ENCODE assay signal across 11 mouse cellular contexts in the genomic region with DNA sequence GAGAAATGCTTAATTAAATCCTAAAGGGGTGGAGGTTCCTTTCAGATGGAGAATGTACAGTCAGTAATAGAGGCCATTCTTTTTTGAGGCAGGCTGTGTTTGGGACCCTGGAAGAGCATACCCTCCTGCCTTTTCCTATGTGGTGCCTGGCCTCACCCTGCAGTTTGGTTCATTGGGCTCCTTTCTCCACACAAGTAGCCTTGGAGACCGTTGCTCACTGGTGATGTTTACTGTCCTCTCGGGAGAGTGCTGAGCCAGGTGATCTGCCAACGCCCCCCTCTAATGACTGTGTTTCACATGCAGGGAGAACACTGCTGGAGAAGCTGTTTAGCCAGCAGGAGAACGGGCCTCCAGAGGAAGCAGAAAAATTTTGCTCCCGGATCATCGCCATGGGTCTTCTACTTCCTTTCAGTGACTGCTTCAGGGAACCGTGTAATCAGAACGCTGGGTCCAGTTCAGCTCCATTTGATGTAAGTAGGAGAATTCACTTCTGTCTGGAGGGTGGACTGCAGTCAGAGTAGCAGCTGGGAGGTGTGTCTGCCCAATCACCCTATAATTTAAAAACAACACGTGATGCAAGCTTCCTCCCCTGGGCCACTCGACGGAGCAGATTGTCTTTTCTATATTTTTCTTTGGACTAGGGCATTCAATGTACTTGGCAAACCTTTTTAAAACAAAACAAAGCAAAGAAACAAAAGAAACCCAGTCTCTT. TPM values are rescaled to one million over a fixed set of nuclear protein-coding genes. Genes with fewer than 3 reads are reported as not detected.
A peak's percentile ranks its signal among the peaks of the same experiment; 100 is the strongest.
DNase-seq lines count a peak whose midpoint lies in the region; ATAC-seq and TF ChIP-seq lines count a peak whose summit lies in the region.
"Had no signal": no experiment of that assay in that cellular context is flagged by ENCODE, and none has a peak within 500 bp of the region (broad histone marks: within the 10 kb centered on the region; RNA-seq: fewer than 3 reads in every experiment).

No protein-coding gene starts in this region.

- H3K27me3 ChIP-seq in hindbrain, embryonic 11.5 days (ENCODE audit: control insufficient read depth, insufficient read depth, low read length), result no peaks in the 10 kb centered on the region
- no peaks in the 10 kb centered on the region for H3K27me3 ChIP-seq in hindbrain, embryonic 10.5 days (ENCODE audit: insufficient read depth, poor library complexity, severe bottlenecking)
- H3K27me3 ChIP-seq in forebrain, postnatal 0 days (ENCODE audit: insufficient read depth, low read length), result no peaks in the 10 kb centered on the region
- H3K27me3 ChIP-seq in midbrain, embryonic 16.5 days (ENCODE audit: control insufficient read depth, insufficient read depth, low read depth, low read length), result no peaks in the 10 kb centered on the region
- no peaks in the 10 kb centered on the region for H3K27me3 ChIP-seq in heart, embryonic 12.5 days (replicated peaks)
- H3K27me3 ChIP-seq in liver, embryonic 11.5 days (replicated peaks; ENCODE audit: control insufficient read depth, insufficient read depth, low read length), result no peaks in the 10 kb centered on the region

- no peak overlapping the region for H3K4me3 ChIP-seq in hindbrain, embryonic 11.5 days (ENCODE audit: low read depth, low read length)
- no peak overlapping the region for H3K4me3 ChIP-seq in hindbrain, embryonic 10.5 days
- H3K4me3 ChIP-seq in forebrain, postnatal 0 days (ENCODE audit: low read depth, low read length), result no peak overlapping the region
- no peak overlapping the region for H3K4me3 ChIP-seq in midbrain, embryonic 16.5 days (ENCODE audit: low read depth, low read length)
- no peak overlapping the region for H3K4me3 ChIP-seq in heart, embryonic 12.5 days
- no peak overlapping the region for H3K4me3 ChIP-seq in liver, embryonic 11.5 days (ENCODE audit: low read depth, low read length)

- H3K4me2 ChIP-seq in hindbrain, embryonic 11.5 days (replicated peaks; ENCODE audit: low read depth, low read length), result no peak overlapping the region
- H3K4me2 ChIP-seq in forebrain, postnatal 0 days (ENCODE audit: low read depth), result no peak overlapping the region
- H3K4me2 ChIP-seq in midbrain, embryonic 16.5 days (ENCODE audit: low read length), result no peak overlapping the region
- no peak overlapping the region for H3K4me2 ChIP-seq in heart, embryonic 12.5 days
- no peak overlapping the region for H3K4me2 ChIP-seq in liver, embryonic 11.5 days

- no peak for TF ChIP-seq CTCF in brain, embryonic 14.5 days (IDR thresholded peaks at IDR 0.05; ENCODE audit: borderline replicate concordance, extremely low read depth, insufficient read depth, insufficient read length)
- TF ChIP-seq CTCF in forebrain, postnatal 0 days (IDR thresholded peaks at IDR 0.05; ENCODE audit: low read depth), result no peak

- peak; percentile 69; the same call in 1 of the 2 replicates for ATAC-seq in hindbrain, embryonic 11.5 days (ENCODE audit: low FRiP score)
- ATAC-seq in forebrain, postnatal 0 days, result peak; percentile 67
- peak; percentile 49; the same call in 1 of the 2 replicates for ATAC-seq in midbrain, embryonic 16.5 days
- ATAC-seq in heart, embryonic 12.5 days (ENCODE audit: insufficient number of reproducible peaks, low FRiP score), result no peak
- no peak for ATAC-seq in liver, embryonic 11.5 days (replicated peaks; ENCODE audit: low FRiP score)

- no peak overlapping the region for H3K9ac ChIP-seq in hindbrain, embryonic 11.5 days (ENCODE audit: low read depth, low read length)
- H3K9ac ChIP-seq in forebrain, postnatal 0 days, result no peak overlapping the region
- H3K9ac ChIP-seq in midbrain, embryonic 16.5 days (ENCODE audit: low read depth, low read length), result 0 out of 2 replicates have a peak overlapping the region, but pooled peaks have one; percentile 7
- no peak overlapping the region for H3K9ac ChIP-seq in heart, embryonic 12.5 days
- no peak overlapping the region for H3K9ac ChIP-seq in liver, embryonic 11.5 days (ENCODE audit: low read depth, low read length)
- H3K9ac ChIP-seq: liver, embryonic 14.5 days had no signal

- H3K9me3 ChIP-seq in hindbrain, embryonic 11.5 days (ENCODE audit: control insufficient read depth, low read length), result no peaks in the 10 kb centered on the region
- no peaks in the 10 kb centered on the region for H3K9me3 ChIP-seq in hindbrain, embryonic 10.5 days
- no peaks in the 10 kb centered on the region for H3K9me3 ChIP-seq in forebrain, postnatal 0 days (ENCODE audit: low read length)
- H3K9me3 ChIP-seq in midbrain, embryonic 16.5 days (replicated peaks; ENCODE audit: control insufficient read depth, low read length, poor library complexity, severe bottlenecking), result no peaks in the 10 kb centered on the region
- no peaks in the 10 kb centered on the region for H3K9me3 ChIP-seq in heart, embryonic 12.5 days (replicated peaks)
- H3K9me3 ChIP-seq in liver, embryonic 11.5 days (ENCODE audit: control insufficient read depth, low read length), result no peaks in the 10 kb centered on the region

- TF ChIP-seq POLR2A in brain, embryonic 14.5 days (IDR thresholded peaks at IDR 0.05; ENCODE audit: borderline replicate concordance, extremely low read depth, insufficient read depth, insufficient read length, poor library complexity, severe bottlenecking), result no peak

- H3K4me1 ChIP-seq in hindbrain, embryonic 11.5 days (replicated peaks; ENCODE audit: control insufficient read depth, insufficient read depth, low read length), result no peaks in the 10 kb centered on the region
- H3K4me1 ChIP-seq in hindbrain, embryonic 10.5 days (replicated peaks), result peaks cover 9% of the 10 kb centered on the region
- H3K4me1 ChIP-seq in forebrain, postnatal 0 days (ENCODE audit: insufficient read depth), result no peaks in the 10 kb centered on the region
- peaks cover 5% of the 10 kb centered on the region; the same call in 1 of the 2 replicates for H3K4me1 ChIP-seq in midbrain, embryonic 16.5 days (ENCODE audit: control insufficient read depth, insufficient read depth, low read length)
- H3K4me1 ChIP-seq in heart, embryonic 12.5 days (replicated peaks), result no peaks in the 10 kb centered on the region
- H3K4me1 ChIP-seq in liver, embryonic 11.5 days (replicated peaks; ENCODE audit: control insufficient read depth, insufficient read depth, low read length), result no peaks in the 10 kb centered on the region

- H3K36me3 ChIP-seq in hindbrain, embryonic 11.5 days (ENCODE audit: control insufficient read depth, insufficient read depth, low read length), result no peaks in the 10 kb centered on the region
- H3K36me3 ChIP-seq in hindbrain, embryonic 10.5 days, result peaks cover 28% of the 10 kb centered on the region
- no peaks in the 10 kb centered on the region for H3K36me3 ChIP-seq in forebrain, postnatal 0 days (ENCODE audit: insufficient read depth)
- no peaks in the 10 kb centered on the region for H3K36me3 ChIP-seq in midbrain, embryonic 16.5 days (ENCODE audit: control insufficient read depth, insufficient read depth, low read length)
- H3K36me3 ChIP-seq in heart, embryonic 12.5 days, result no peaks in the 10 kb centered on the region
- no peaks in the 10 kb centered on the region for H3K36me3 ChIP-seq in liver, embryonic 11.5 days (ENCODE audit: control insufficient read depth, insufficient read depth, low read length)

- H3K27ac ChIP-seq in hindbrain, embryonic 11.5 days (ENCODE audit: low read depth, low read length), result no peak overlapping the region
- H3K27ac ChIP-seq in hindbrain, embryonic 10.5 days, result no peak overlapping the region
- peak overlapping the region; percentile 40; the same call in 1 of the 2 replicates for H3K27ac ChIP-seq in forebrain, postnatal 0 days (ENCODE audit: low read depth, low read length)
- peak overlapping the region; percentile 23; the same call in 1 of the 2 replicates for H3K27ac ChIP-seq in midbrain, embryonic 16.5 days (ENCODE audit: low read length)
- no peak overlapping the region for H3K27ac ChIP-seq in heart, embryonic 12.5 days (ENCODE audit: poor library complexity, severe bottlenecking)
- H3K27ac ChIP-seq in liver, embryonic 11.5 days (ENCODE audit: low read depth, low read length), result no peak overlapping the region
- H3K27ac ChIP-seq: liver, embryonic 14.5 days had no signal

- no peak for DNase-seq in hindbrain, embryonic 11.5 days (ENCODE audit: low spot score)
- no peak for DNase-seq in hindbrain, embryonic 10.5 days (ENCODE audit: low spot score)
- DNase-seq in brain, embryonic 14.5 days (ENCODE audit: low read depth), result peak; percentile 63
- DNase-seq in forebrain, postnatal 0 days, result no peak
- no peak for DNase-seq in liver, embryonic 11.5 days (ENCODE audit: low spot score)
- no peak for DNase-seq in urinary bladder, postnatal 25 days (ENCODE audit: low spot score)
- DNase-seq: lung, postnatal 36 days; thymus, postnatal 25 days had no signal

- WGBS in hindbrain, embryonic 11.5 days, result 49% methylated on average over 11 of the region's 11 CpGs
- WGBS in hindbrain, embryonic 10.5 days, result 58% methylated on average over 11 of the region's 11 CpGs
- 23% methylated on average over 11 of the region's 11 CpGs for WGBS in forebrain, postnatal 0 days
- 42% methylated on average over 11 of the region's 11 CpGs for WGBS in midbrain, embryonic 16.5 days
- WGBS in heart, embryonic 12.5 days, result 56% methylated on average over 11 of the region's 11 CpGs
- 68% methylated on average over 11 of the region's 11 CpGs for WGBS in liver, embryonic 11.5 days

RNA-seq across cellular contexts. Expression of gene Fmn2, which starts 35.3 kb away (rescaled TPM):
- 7.7 and 11.3 TPM in 2 replicates for polyA plus RNA-seq in hindbrain, embryonic 11.5 days (2014; fragmentation: Nextera tagmentation; extraction: Ambion mirVana)
- polyA plus RNA-seq in hindbrain, embryonic 10.5 days (2016; fragmentation: Nextera tagmentation; extraction: Ambion mirVana), result 6.1 and 8.0 TPM in 2 replicates
- polyA plus RNA-seq in brain, embryonic 14.5 days (2012; rRNA removed), result 14.0 and 18.3 TPM in 2 replicates
- total RNA-seq in forebrain, postnatal 0 days (2014; rRNA removed), result 13.9 and 21.3 TPM in 2 replicates
- 4.3 and 5.9 TPM in 2 replicates for polyA plus RNA-seq in forebrain, postnatal 0 days (2015; fragmentation: Nextera tagmentation; extraction: Ambion mirVana)
- polyA plus RNA-seq in midbrain, embryonic 16.5 days (2015; fragmentation: Nextera tagmentation; extraction: Ambion mirVana), result 7.6 and 8.8 TPM in 2 replicates
- 0.63 and 0.78 TPM in 2 replicates for polyA plus RNA-seq in heart, embryonic 12.5 days (2016; fragmentation: Nextera tagmentation; extraction: Ambion mirVana)
- 0.41 and 0.55 TPM in 2 replicates for polyA plus RNA-seq in liver, embryonic 11.5 days (2014; fragmentation: Nextera tagmentation; extraction: Ambion mirVana)

Comparison
In these comparisons a context has a peak if more than half of its experiments do, and no peak if none do; other contexts are left out.
1. ATAC-seq: peak in hindbrain, embryonic 11.5 days (single experiment), forebrain, postnatal 0 days (single experiment) and midbrain, embryonic 16.5 days (single experiment); none in heart, embryonic 12.5 days (single experiment) and liver, embryonic 11.5 days (single experiment).
2. H3K27ac ChIP-seq: peak in forebrain, postnatal 0 days (single experiment) and midbrain, embryonic 16.5 days (single experiment); none in hindbrain, embryonic 11.5 days (single experiment), hindbrain, embryonic 10.5 days (single experiment), heart, embryonic 12.5 days (single experiment) and liver, embryonic 11.5 days (single experiment).